Mouse (Mus musculus) CH12.LX (cell line): ENCODE measurements at regions not wholly inside any gene's neighbourhood (a gene's known extent, or its start where the extent isn't known, plus 50 kb on each side); places are given as distances from the start of the nearest gene placed in this dataset.

Experiments
- DNase-seq: peaks from one replicate; pipeline ENCODE4 v3.0.0-alpha.2; 2013; ENCODE audit errors: extremely low read depth
- H3K27ac ChIP-seq: 2 replicates; pipeline ENCODE4 v1.5.1; 2012; ENCODE audit warnings: low read depth, mild to moderate bottlenecking, control low read depth, moderate library complexity; ENCODE audit not compliant: insufficient read depth
- H3K27me3 ChIP-seq: replicated peaks from 2 replicates; pipeline ENCODE3; 2012; ENCODE audit warnings: inconsistent platforms
- H3K36me3 ChIP-seq, 2 experiments: replicated peaks in 1 of 2; 2 replicates each; pipeline versions ENCODE3 to v1.6.1; 2012; ENCODE audit warnings: inconsistent platforms in 1 of 2, low read length in 1 of 2, mild to moderate bottlenecking in 1 of 2, mixed read lengths in 1 of 2, moderate library complexity in 1 of 2; ENCODE audit not compliant: control insufficient read depth in 1 of 2, insufficient read depth in 1 of 2
- H3K4me1 ChIP-seq, 2 experiments: 2 replicates each; pipeline ENCODE4 v1.6.1; 2012; ENCODE audit warnings: inconsistent platforms in 1 of 2, moderate library complexity in 1 of 2; ENCODE audit not compliant: insufficient read depth in 2 of 2, control insufficient read depth in 1 of 2
- H3K4me2 ChIP-seq: 2 replicates; pipeline ENCODE4 v1.6.1; 2012; ENCODE audit warnings: low read depth, mild to moderate bottlenecking, control low read depth; ENCODE audit not compliant: poor library complexity, insufficient read depth, severe bottlenecking
- H3K4me3 ChIP-seq, 3 experiments: fragments of 150-350 bp in 1 of 3; sonication (generic) in 1 of 3; replicated peaks in 1 of 3; 2 replicates each; pipeline versions ENCODE3 to v1.5.1; 2011 to 2012; ENCODE audit warnings: low read depth in 2 of 3, low read length in 2 of 3, mild to moderate bottlenecking in 2 of 3, moderate library complexity in 2 of 3, control low read depth in 1 of 3, improper control_type of control experiment in 1 of 3, inconsistent platforms in 1 of 3, mixed read lengths in 1 of 3; ENCODE audit not compliant: poor library complexity in 1 of 3
- H3K79me2 ChIP-seq: replicated peaks from 2 replicates; pipeline ENCODE4 v1.6.1; 2012; ENCODE audit warnings: mild to moderate bottlenecking, moderate library complexity; ENCODE audit not compliant: control insufficient read depth, poor library complexity, insufficient read depth, severe bottlenecking; ENCODE audit errors: extremely low read depth
- H3K9ac ChIP-seq: 2 replicates; pipeline ENCODE4 v1.6.1; 2012; ENCODE audit warnings: low read depth, mild to moderate bottlenecking, control low read depth, moderate library complexity; ENCODE audit not compliant: insufficient read depth
- H3K9me3 ChIP-seq: replicated peaks from 2 replicates; pipeline ENCODE3; 2012; ENCODE audit warnings: low read length, inconsistent platforms, mixed read lengths
- BHLHE40 ChIP-seq: IDR thresholded peaks from 2 replicates; pipeline ENCODE4 v1.6.1; 2011; ENCODE audit warnings: mild to moderate bottlenecking, low read depth, low read length, improper control_type of control experiment
- E2F4 ChIP-seq: IDR thresholded peaks from 2 replicates; pipeline ENCODE4 v1.6.1; 2011; ENCODE audit warnings: low read depth, low read length, improper control_type of control experiment; ENCODE audit not compliant: insufficient replicate concordance
- EP300 ChIP-seq: IDR thresholded peaks from 2 replicates; pipeline ENCODE4 v1.6.1; 2011; ENCODE audit warnings: low read length, improper control_type of control experiment
- IRF4 ChIP-seq: IDR thresholded peaks from 2 replicates; pipeline ENCODE4 v1.6.1; 2014; ENCODE audit warnings: low read depth, mild to moderate bottlenecking, inconsistent platforms, low read length, improper control_type of control experiment
- MAFK ChIP-seq: IDR thresholded peaks from 2 replicates; pipeline ENCODE4 v1.6.1; 2011; ENCODE audit warnings: low read length, improper control_type of control experiment; ENCODE audit not compliant: insufficient replicate concordance
- MAX ChIP-seq: IDR thresholded peaks from 2 replicates; pipeline ENCODE4 v1.6.1; 2011; ENCODE audit warnings: low read length, improper control_type of control experiment
- MAZ ChIP-seq: IDR thresholded peaks from 2 replicates; pipeline ENCODE4 v1.6.1; 2012; ENCODE audit warnings: low read depth, mild to moderate bottlenecking, inconsistent platforms, low read length, improper control_type of control experiment, moderate library complexity
- MEF2A ChIP-seq: IDR thresholded peaks from 2 replicates; pipeline ENCODE4 v1.6.1; 2014; ENCODE audit warnings: low read depth, mild to moderate bottlenecking, inconsistent platforms, low read length, improper control_type of control experiment, borderline replicate concordance
- MXI1 ChIP-seq: IDR thresholded peaks from 2 replicates; pipeline ENCODE4 v1.6.1; 2011; ENCODE audit warnings: mild to moderate bottlenecking, low read depth, low read length, improper control_type of control experiment
- PAX5 ChIP-seq: IDR thresholded peaks from 2 replicates; pipeline ENCODE4 v1.6.1; 2012; ENCODE audit warnings: low read length, inconsistent platforms, mixed read lengths
- POLR2AphosphoS2 ChIP-seq: IDR thresholded peaks from 2 replicates; pipeline ENCODE4 v1.6.1; 2011; ENCODE audit warnings: low read depth, low read length, improper control_type of control experiment
- TCF12 ChIP-seq: IDR thresholded peaks from 2 replicates; pipeline ENCODE4 v1.6.1; 2014; ENCODE audit warnings: low read depth, mild to moderate bottlenecking, inconsistent platforms, low read length, improper control_type of control experiment
- USF1 ChIP-seq: IDR thresholded peaks from 2 replicates; pipeline ENCODE4 v1.6.1; 2014; ENCODE audit warnings: low read depth, mild to moderate bottlenecking, inconsistent platforms, low read length, improper control_type of control experiment
- USF2 ChIP-seq: conservative IDR thresholded peaks from 2 replicates; pipeline ENCODE4 v1.6.1; 2011; ENCODE audit warnings: low read depth, low read length, improper control_type of control experiment
- ZC3H11A ChIP-seq: IDR thresholded peaks from 2 replicates; pipeline ENCODE4 v1.6.1; 2012; ENCODE audit warnings: low read depth, mild to moderate bottlenecking, inconsistent platforms, low read length, improper control_type of control experiment
- ZKSCAN1 ChIP-seq: IDR thresholded peaks from 2 replicates; pipeline ENCODE4 v1.6.1; 2012; ENCODE audit warnings: low read depth, inconsistent platforms, low read length, improper control_type of control experiment, borderline replicate concordance
- ZNF384 ChIP-seq: IDR thresholded peaks from 2 replicates; pipeline ENCODE4 v1.6.1; 2012; ENCODE audit warnings: low read depth, low read length, improper control_type of control experiment, inconsistent platforms
- dilution Hi-C: fragments of 300-500 bp; cut with MboI; formaldehyde crosslinking; loops from 2 replicates; pipeline ENCODE4 v1.14.3; 2020; ENCODE audit warnings: low sequenced_read_pairs; ENCODE audit not compliant: extremely low pct_unique_long_range_greater_than_20kb, extremely low pct_ligation_motif_present
- in situ Hi-C: fragments of 300-500 bp; cut with MboI; formaldehyde crosslinking; loops from 3 replicates; pipeline ENCODE4 v1.14.3; 2019; ENCODE audit warnings: low sequenced_read_pairs, low pct_ligation_motif_present, low pct_unique_long_range_greater_than_20kb, mixed read lengths

GRCm38 (mm10) chr3:59409131-59409530 is 64.9 kb upstream of the Igsf10 start:
- in situ Hi-C loops, result no loop called here
- dilution Hi-C loops, result no loop called here
- H3K4me1 ChIP-seq, result peaks cover 0 to 6% of the 10 kb centered on the region in 2 experiments; a peak in 1 of 4 replicates

DNA sequence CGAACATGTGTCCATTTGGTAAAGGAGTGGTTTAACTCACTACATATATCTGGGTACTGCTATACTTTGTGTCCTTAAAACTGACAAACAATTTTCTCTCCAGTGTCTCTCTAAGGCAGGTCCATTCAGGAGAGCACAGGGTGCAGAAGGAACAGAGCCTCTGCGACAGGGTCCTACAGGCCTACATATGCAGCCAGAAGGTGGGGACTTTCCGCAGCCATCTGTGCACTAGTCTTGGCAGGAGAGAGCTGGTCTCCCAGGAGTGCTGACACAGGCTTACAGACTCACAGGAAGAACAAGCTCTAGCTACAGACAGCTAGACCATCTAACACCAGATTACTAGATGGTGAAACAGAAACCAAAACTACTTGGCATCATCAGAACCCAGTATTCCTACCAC is 61.8 kb upstream of the Igsf10 start:
- H3K79me2 ChIP-seq, result no peaks in the 10 kb centered on the region
- H3K4me1 ChIP-seq, result peaks cover 0 to 6% of the 10 kb centered on the region in 2 experiments; a peak in 1 of 4 replicates
- H3K36me3 ChIP-seq, result no peaks in the 10 kb centered on the region
- H3K4me3 ChIP-seq, result no peak overlapping the region
- dilution Hi-C loops, result no loop called here
- H3K27me3 ChIP-seq, result no peaks in the 10 kb centered on the region
- H3K4me2 ChIP-seq, result no peak overlapping the region
- peak; percentile 12 for DNase-seq
- H3K9me3 ChIP-seq, result no peaks in the 10 kb centered on the region
- no peak overlapping the region for H3K27ac ChIP-seq
- no peak for TF ChIP-seq USF2
- no peak for TF ChIP-seq PAX5
- no peak for TF ChIP-seq MXI1
- TF ChIP-seq ZKSCAN1, result no peak
- TF ChIP-seq ZC3H11A, result no peak
- no peak for TF ChIP-seq BHLHE40
- TF ChIP-seq MAX, result no peak
- TF ChIP-seq USF1, result no peak
- no peak for TF ChIP-seq MAZ
- TF ChIP-seq IRF4, result no peak
- TF ChIP-seq MAFK, result no peak
- TF ChIP-seq, all 38 proteins: peak for 0
- in situ Hi-C loops, result no loop called here
- no peak overlapping the region for H3K9ac ChIP-seq

More at GRCm38 (mm10) chr3:59409131-59409530, 64.9 kb upstream of the Igsf10 start:
- DNase-seq, result no peak
- no peak overlapping the region for H3K27ac ChIP-seq
- no peaks in the 10 kb centered on the region for H3K9me3 ChIP-seq
- no peak overlapping the region for H3K4me2 ChIP-seq
- H3K9ac ChIP-seq, result no peak overlapping the region
- H3K79me2 ChIP-seq, result no peaks in the 10 kb centered on the region
- no peaks in the 10 kb centered on the region for H3K27me3 ChIP-seq
- no peak for TF ChIP-seq POLR2AphosphoS2
- no peak for TF ChIP-seq ZNF384
- TF ChIP-seq PAX5, result no peak
- no peak for TF ChIP-seq MEF2A
- TF ChIP-seq TCF12, result no peak
- no peak for TF ChIP-seq E2F4
- TF ChIP-seq MAZ, result no peak
- no peak for TF ChIP-seq USF2
- TF ChIP-seq EP300, result no peak
- TF ChIP-seq, all 38 proteins: peak for 0
- no peak overlapping the region for H3K4me3 ChIP-seq
- H3K36me3 ChIP-seq, result no peaks in the 10 kb centered on the region
